In the genomic region with DNA sequence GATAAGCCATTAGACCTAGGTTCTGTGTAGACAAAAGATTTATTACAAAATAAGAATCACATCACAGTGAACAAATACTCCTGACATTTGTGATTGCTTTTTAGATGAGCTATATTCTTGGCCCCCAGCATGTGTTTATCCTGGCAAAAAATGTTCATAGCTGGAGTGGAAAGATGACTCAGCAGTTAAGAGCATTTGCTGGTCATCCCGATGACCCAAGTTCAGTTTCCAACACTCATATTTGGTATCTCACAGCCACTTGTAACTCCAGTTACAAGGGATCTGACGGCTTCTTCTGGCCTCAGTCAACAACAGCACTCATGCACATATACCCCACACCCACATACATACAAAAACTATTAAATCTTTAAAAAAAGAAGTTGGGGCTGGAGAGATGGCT, we compare ENCODE assay signal across 14 mouse cellular contexts.
"Had no signal": no experiment of that assay in that cellular context is flagged by ENCODE, and none has a peak within 500 bp of the region (broad histone marks: within the 10 kb centered on the region; RNA-seq: fewer than 3 reads in every experiment).

No protein-coding gene starts in this region.

- ATAC-seq: midbrain, embryonic 13.5 days had no signal

- H3K4me3 ChIP-seq: layer of hippocampus, adult 2 months; limb, embryonic 13.5 days; midbrain, embryonic 13.5 days had no signal

- H3K4me1 ChIP-seq: limb, embryonic 13.5 days; midbrain, embryonic 13.5 days had no signal

- DNase-seq: kidney, adult 8-10 months; kidney, postnatal 4 days; left cerebral cortex, postnatal 4 days; lung, embryonic 14.5 days; lung, postnatal 14 days; right cerebral cortex, adult 18-20 months; right cerebral cortex, postnatal 25 days; thymus, adult 2 months; thymus, postnatal 25 days had no signal

- H3K27me3 ChIP-seq: limb, embryonic 13.5 days; midbrain, embryonic 13.5 days had no signal

- H3K4me2 ChIP-seq: limb, embryonic 13.5 days; liver, embryonic 11.5 days; lung, embryonic 14.5 days; midbrain, embryonic 13.5 days had no signal

- H3K27ac ChIP-seq: kidney, postnatal 0 days; layer of hippocampus, adult 2 months; limb, embryonic 13.5 days; midbrain, embryonic 13.5 days had no signal

- H3K9ac ChIP-seq: limb, embryonic 13.5 days; lung, embryonic 14.5 days; midbrain, embryonic 13.5 days had no signal

- H3K9me3 ChIP-seq: midbrain, embryonic 13.5 days had no signal
